Mouse (Mus musculus) midbrain, postnatal 0 days (tissue): ENCODE results near the gene Rad51b. TPM values are rescaled to one million over a fixed set of nuclear protein-coding genes. Genes with fewer than 3 reads are reported as not detected.

Experiments
- ATAC-seq: fragments of 200-750 bp; cut with Nextera tagmentation; 2 replicates; pipeline ENCODE4 v1.8.0; 2017; ENCODE audit warnings: moderate number of reproducible peaks, mild to moderate bottlenecking, moderate TSS enrichment, moderate library complexity; ENCODE audit not compliant: low FRiP score
- DNase-seq: peaks from one replicate; pipeline ENCODE4 v3.0.0-alpha.2; 2015; ENCODE audit warnings: low spot score
- H3K27ac ChIP-seq: fragments of 300-500 bp; sonication (generic); 2 replicates; pipeline ENCODE4 v1.5.1; 2014; ENCODE audit warnings: low read depth, mild to moderate bottlenecking, low read length, mixed read lengths
- H3K27me3 ChIP-seq: fragments of 300-500 bp; sonication (generic); 2 replicates; pipeline ENCODE4 v1.6.1; 2014; ENCODE audit warnings: low read length, control low read depth, mixed read lengths; ENCODE audit not compliant: insufficient read depth
- H3K36me3 ChIP-seq: fragments of 300-500 bp; sonication (generic); 2 replicates; pipeline ENCODE4 v1.6.1; 2014; ENCODE audit warnings: low read length, control low read depth, mixed read lengths; ENCODE audit not compliant: insufficient read depth
- H3K4me1 ChIP-seq: fragments of 300-500 bp; sonication (generic); 2 replicates; pipeline ENCODE4 v1.6.1; 2014; ENCODE audit warnings: mild to moderate bottlenecking, control low read depth, antibody characterized with exemption, low read length, mixed read lengths; ENCODE audit not compliant: insufficient read depth
- H3K4me2 ChIP-seq: fragments of 300-500 bp; sonication (generic); 2 replicates; pipeline ENCODE4 v1.6.1; 2014; ENCODE audit warnings: low read depth, mild to moderate bottlenecking, low read length, mixed read lengths; ENCODE audit not compliant: poor library complexity, severe bottlenecking
- H3K4me3 ChIP-seq: fragments of 300-500 bp; sonication (generic); 2 replicates; pipeline ENCODE4 v1.5.1; 2014; ENCODE audit warnings: low read depth, mild to moderate bottlenecking, low read length, moderate library complexity
- H3K9ac ChIP-seq: fragments of 300-500 bp; sonication (generic); replicated peaks from 2 replicates; pipeline ENCODE4 v1.6.1; 2014; ENCODE audit warnings: mild to moderate bottlenecking, low read length, moderate library complexity, mixed read lengths; ENCODE audit not compliant: poor library complexity, severe bottlenecking
- H3K9me3 ChIP-seq: fragments of 300-500 bp; sonication (generic); 2 replicates; pipeline ENCODE4 v1.6.1; 2016; ENCODE audit warnings: low read length, control low read depth
- CTCF ChIP-seq: IDR thresholded peaks from 2 replicates; pipeline ENCODE4 v1.5.1; 2016; ENCODE audit warnings: antibody characterized with exemption, mild to moderate bottlenecking
- WGBS: fragments of 180-500 bp; shearing (Covaris S2); extraction: QIAGEN DNeasy Blood & Tissue Kit; methylation state at CpG from one replicate; pipeline ENCODE4 v1.1.7; 2014; 5-methylcytosine and 5-hydroxymethylcytosine counted together
- polyA plus RNA-seq: library from polyadenylated mRNA; unstranded; fragments of >200 nt; fragmentation: Nextera tagmentation; extraction: Ambion mirVana; gene quantifications from 2 replicates; pipeline ENCODE4 v1.2.1, GENCODE M21; 2015
- total RNA-seq: library from RNA; depleted of rRNA; stranded (reverse); fragments of >200 nt; gene quantifications from 2 replicates; pipeline ENCODE4 v1.2.3, GENCODE M21; 2014

Rad51b gene
- total and polyA plus RNA-seq, 2 experiments from 2014 or later = 0.22 to 0.74 TPM

DNA sequence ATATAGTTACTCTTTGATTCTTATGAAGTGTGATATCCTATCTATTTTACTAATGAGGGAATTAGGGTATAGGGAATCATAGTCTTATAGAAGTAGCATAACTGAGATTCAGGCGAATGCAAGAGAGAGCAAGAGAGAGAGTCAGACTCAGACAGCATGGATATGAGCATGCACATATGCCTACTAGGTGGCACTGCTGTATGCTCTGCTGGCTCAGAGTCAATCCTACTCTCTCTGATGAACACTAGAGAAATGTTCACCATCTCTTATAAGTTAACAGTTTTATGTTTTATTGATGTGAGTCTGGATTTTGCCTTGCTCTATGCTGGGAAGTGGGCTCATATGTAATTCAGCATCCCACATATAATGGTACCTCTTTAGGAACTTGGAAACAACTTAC lies 321.9 kb downstream of the Rad51b start:
- ATAC-seq = no peak
- peak; percentile 56 for TF ChIP-seq CTCF

DNA sequence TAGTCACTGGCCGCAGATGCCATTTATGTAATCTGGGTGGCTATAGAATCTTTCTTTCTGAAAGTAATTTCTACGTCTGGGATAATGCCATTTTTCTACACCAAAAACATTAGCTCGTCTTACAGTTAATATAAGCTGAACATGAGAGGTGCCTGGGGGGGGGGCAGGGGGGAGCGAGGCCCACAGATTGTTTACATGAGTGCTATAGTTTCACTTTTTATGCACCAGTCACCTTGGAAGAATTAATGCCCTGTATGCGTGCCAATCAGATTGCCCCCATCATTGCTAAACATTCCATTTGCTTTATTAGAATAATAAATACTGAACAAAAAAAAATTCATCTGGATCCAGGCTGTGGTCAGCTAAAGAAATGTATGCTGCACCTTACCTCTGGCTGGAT lies 323.6 kb downstream of the Rad51b start:
- 87% methylated on average over 5 of the region's 5 CpGs for WGBS
- Histone ChIP-seq H3K27me3 (no peaks in the 10 kb centered on the region), H3K36me3 (no peaks in the 10 kb centered on the region), H3K27ac (no peak overlapping the region), H3K4me3 (no peak overlapping the region), H3K4me2 (no peak overlapping the region), H3K9me3 (no peaks in the 10 kb centered on the region), H3K4me1 (no peaks in the 10 kb centered on the region), H3K9ac (no peak overlapping the region)
- DNase-seq (no peak), ATAC-seq (no peak)
- TF ChIP-seq CTCF = no peak

More for the DNA sequence above, 321.9 kb downstream of the Rad51b start:
- no peaks in the 10 kb centered on the region for H3K4me1 ChIP-seq
- no peak for DNase-seq
- no peak overlapping the region for H3K27ac ChIP-seq
- WGBS = 94% methylated on average over 1 of the region's 1 CpGs
- H3K9me3 ChIP-seq = no peaks in the 10 kb centered on the region
- H3K9ac ChIP-seq = no peak overlapping the region
- H3K4me2 ChIP-seq = no peak overlapping the region
- no peak overlapping the region for H3K4me3 ChIP-seq
- H3K36me3 ChIP-seq = no peaks in the 10 kb centered on the region
- H3K27me3 ChIP-seq = no peaks in the 10 kb centered on the region

DNA sequence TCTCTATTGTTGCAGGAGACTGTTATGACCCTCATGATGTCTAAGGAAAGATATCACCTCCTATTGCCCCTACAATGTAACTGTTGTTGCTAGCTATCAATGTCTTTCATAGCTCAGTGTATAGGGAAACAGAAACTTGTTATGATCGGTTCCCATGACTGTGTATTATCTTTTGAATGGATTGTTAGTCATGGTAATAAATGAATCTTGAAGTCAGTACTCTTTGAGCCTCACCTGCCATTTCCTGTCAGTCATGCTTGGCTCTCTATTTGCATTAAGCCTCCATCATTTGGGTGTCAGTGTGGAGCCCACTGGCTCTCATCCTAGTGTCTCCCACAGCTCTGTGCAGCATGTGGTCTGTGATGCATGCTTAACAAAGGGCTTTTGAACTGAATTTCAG lies 326.2 kb downstream of the Rad51b start:
- DNase-seq (no peak), ATAC-seq (no peak)
- 42% methylated on average over 1 of the region's 1 CpGs for WGBS
- no peak overlapping the region for H3K27ac ChIP-seq
- H3K4me1 ChIP-seq = no peaks in the 10 kb centered on the region
- no peak for TF ChIP-seq CTCF
- H3K36me3 ChIP-seq = no peaks in the 10 kb centered on the region
- H3K4me2 ChIP-seq = no peak overlapping the region
- no peaks in the 10 kb centered on the region for H3K9me3 ChIP-seq
- H3K4me3 ChIP-seq = no peak overlapping the region
- H3K9ac ChIP-seq = no peak overlapping the region
- H3K27me3 ChIP-seq = no peaks in the 10 kb centered on the region

DNA sequence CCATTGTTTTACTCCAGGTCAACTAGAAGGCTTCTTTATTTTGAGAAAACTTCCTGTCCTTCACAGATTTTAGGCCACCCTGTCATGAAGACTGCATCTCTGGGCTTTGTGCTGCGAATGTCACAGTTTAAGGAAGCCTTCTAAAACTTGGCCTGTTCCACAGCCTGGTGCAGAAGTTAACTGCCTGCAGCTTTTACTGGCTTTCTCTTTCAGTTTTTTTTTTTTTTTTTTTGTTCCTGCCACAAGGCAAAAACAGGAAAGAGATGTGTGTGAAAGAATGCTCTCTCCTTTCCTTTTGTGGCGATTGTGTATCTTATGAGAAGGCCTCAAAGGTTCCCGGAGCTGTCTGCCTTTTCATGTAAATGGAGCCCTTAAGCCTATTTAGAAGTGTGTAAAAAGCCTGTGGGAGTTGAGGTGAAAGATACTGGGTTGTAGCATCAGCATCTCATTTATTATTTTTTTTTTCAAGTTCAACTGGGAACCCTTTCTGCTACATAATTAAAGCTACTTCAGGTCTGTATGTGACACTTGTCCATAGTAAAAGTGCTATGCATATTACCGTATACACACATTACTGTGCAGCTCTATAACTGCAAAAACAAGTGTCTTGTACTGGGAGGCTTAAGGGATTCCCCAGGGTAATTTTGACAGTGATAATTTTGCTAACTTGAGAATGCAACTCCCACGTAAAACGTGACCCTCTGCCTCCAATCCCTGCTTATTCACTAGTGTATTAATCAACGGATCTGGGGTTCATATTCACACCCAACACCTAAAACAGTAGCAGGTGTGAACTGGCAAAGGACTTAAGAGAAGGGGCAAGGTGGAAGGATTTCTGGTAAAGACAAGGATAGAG lies 328.8 kb downstream of the Rad51b start:
- no peaks in the 10 kb centered on the region for H3K4me1 ChIP-seq
- no peak overlapping the region for H3K27ac ChIP-seq
- H3K4me3 ChIP-seq = no peak overlapping the region
- no peak for ATAC-seq
- no peaks in the 10 kb centered on the region for H3K27me3 ChIP-seq
- DNase-seq = no peak
- H3K4me2 ChIP-seq = no peak overlapping the region
- H3K9me3 ChIP-seq = no peaks in the 10 kb centered on the region
- WGBS = 19% methylated on average over 7 of the region's 7 CpGs
- no peaks in the 10 kb centered on the region for H3K36me3 ChIP-seq
- TF ChIP-seq CTCF = no peak
- H3K9ac ChIP-seq = no peak overlapping the region

DNA sequence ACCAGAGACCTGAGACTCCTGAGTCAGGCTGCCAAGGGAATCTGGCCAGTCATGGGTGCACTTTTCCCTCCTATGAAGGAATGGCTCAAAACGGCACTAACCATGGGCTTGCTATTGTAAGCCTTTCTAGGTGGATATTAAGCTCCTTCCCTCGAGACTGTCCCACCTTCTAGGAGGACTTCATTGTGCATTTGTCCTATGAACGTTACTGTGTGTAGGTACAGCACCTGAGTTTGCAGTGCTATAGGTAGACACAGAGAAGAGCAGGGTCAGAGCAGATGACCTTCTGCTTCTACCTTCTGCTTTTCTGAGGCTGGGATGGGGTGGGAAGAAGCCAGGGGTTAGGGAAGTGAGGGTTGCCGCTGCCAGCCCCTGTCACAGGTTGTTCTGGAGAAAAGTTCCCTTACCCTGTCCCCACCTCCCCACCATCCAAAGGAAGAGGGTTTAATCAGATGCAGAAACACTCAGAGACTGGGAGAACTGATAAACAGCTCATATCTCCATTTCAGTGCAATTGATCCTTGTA lies 329.5 kb downstream of the Rad51b start:
- ATAC-seq (no peak), DNase-seq (no peak)
- Histone ChIP-seq H3K27me3 (no peaks in the 10 kb centered on the region), H3K27ac (no peak overlapping the region), H3K36me3 (no peaks in the 10 kb centered on the region), H3K4me2 (no peak overlapping the region), H3K4me3 (no peak overlapping the region), H3K4me1 (no peaks in the 10 kb centered on the region), H3K9me3 (no peaks in the 10 kb centered on the region), H3K9ac (no peak overlapping the region)
- TF ChIP-seq CTCF = no peak
- WGBS = 43% methylated on average over 4 of the region's 4 CpGs

DNA sequence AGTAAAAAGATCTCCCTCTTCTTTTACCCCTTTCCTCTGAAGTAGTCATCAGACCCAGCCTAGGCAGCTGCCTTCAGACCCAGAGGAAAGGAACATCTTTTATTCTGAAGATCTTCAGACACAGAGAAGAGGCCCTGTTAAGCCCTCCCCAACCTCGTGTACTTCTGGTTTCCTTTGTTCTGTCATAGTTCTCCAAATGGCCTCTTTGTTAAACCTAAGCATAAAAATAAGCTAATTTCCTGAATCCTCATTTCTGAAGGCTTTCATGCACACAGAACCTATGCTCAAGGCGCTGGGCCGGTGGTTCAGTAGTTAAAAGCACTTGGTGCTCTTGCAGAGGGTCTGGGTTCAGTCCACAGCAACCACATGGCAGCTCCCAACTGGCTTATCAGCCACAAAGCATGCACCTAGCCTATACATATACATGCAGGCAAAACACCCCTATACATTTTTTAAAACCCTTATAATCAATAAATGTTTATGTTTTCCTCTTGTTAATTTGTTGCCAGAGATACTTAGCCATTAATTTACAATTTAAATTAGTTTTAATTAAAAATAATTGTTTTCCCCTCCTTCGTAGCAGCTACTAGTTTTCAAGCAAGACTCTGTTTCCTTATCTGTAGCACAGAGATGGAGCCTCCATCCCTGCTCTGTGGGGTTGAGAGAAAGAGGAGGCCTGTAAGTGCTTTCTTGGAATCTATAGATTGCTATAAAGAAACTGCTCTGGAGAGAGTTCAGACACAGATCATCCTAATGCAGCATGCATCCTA lies 330.5 kb downstream of the Rad51b start:
- no peak overlapping the region for H3K9ac ChIP-seq
- no peak overlapping the region for H3K4me3 ChIP-seq
- no peaks in the 10 kb centered on the region for H3K36me3 ChIP-seq
- no peak overlapping the region for H3K4me2 ChIP-seq
- no peaks in the 10 kb centered on the region for H3K4me1 ChIP-seq
- H3K27ac ChIP-seq = no peak overlapping the region
- H3K9me3 ChIP-seq = no peaks in the 10 kb centered on the region
- 39% methylated on average over 4 of the region's 4 CpGs for WGBS
- no peaks in the 10 kb centered on the region for H3K27me3 ChIP-seq
- no peak for TF ChIP-seq CTCF
- DNase-seq (no peak), ATAC-seq (no peak)
